Mouse (Mus musculus) erythroblast, embryonic 14.5 days (primary cell): Measurements from ENCODE around the gene Ghrl. TPM values are rescaled to one million over a fixed set of nuclear protein-coding genes. Genes with fewer than 3 reads are reported as not detected.

Source experiments
- H3K27me3 ChIP-seq: 2 replicates; pipeline ENCODE4 v1.6.1; 2012; ENCODE audit warnings: inconsistent platforms; ENCODE audit not compliant: control insufficient read depth
- H3K36me3 ChIP-seq: 2 replicates; pipeline ENCODE4 v1.6.1; 2012; ENCODE audit warnings: mild to moderate bottlenecking, inconsistent platforms; ENCODE audit not compliant: control insufficient read depth
- H3K4me1 ChIP-seq: 2 replicates; pipeline ENCODE4 v1.6.1; 2012; ENCODE audit warnings: inconsistent platforms; ENCODE audit not compliant: control insufficient read depth
- H3K4me3 ChIP-seq: replicated peaks from 2 replicates; pipeline ENCODE3; 2012; ENCODE audit warnings: moderate library complexity, mild to moderate bottlenecking, inconsistent platforms
- H3K9me3 ChIP-seq: 2 replicates; pipeline ENCODE4 v1.6.1; 2012; ENCODE audit warnings: low read length, inconsistent platforms, mixed read lengths; ENCODE audit not compliant: control insufficient read depth
- GATA1 ChIP-seq: IDR thresholded peaks from 2 replicates; pipeline ENCODE4 v1.6.1; 2012; ENCODE audit warnings: low read length, inconsistent platforms, mixed read lengths
- TAL1 ChIP-seq: IDR thresholded peaks from 3 replicates; pipeline ENCODE4 v1.6.1; 2012; ENCODE audit warnings: low read length, inconsistent platforms, mixed read lengths
- polyA plus RNA-seq: library from polyadenylated mRNA; stranded (reverse); fragments of >175 nt; gene quantifications from 2 replicates; pipeline ENCODE4 v1.2.3, GENCODE M21; 2012

Ghrl gene
- polyA plus RNA-seq, 1 experiment = not detected

DNA sequence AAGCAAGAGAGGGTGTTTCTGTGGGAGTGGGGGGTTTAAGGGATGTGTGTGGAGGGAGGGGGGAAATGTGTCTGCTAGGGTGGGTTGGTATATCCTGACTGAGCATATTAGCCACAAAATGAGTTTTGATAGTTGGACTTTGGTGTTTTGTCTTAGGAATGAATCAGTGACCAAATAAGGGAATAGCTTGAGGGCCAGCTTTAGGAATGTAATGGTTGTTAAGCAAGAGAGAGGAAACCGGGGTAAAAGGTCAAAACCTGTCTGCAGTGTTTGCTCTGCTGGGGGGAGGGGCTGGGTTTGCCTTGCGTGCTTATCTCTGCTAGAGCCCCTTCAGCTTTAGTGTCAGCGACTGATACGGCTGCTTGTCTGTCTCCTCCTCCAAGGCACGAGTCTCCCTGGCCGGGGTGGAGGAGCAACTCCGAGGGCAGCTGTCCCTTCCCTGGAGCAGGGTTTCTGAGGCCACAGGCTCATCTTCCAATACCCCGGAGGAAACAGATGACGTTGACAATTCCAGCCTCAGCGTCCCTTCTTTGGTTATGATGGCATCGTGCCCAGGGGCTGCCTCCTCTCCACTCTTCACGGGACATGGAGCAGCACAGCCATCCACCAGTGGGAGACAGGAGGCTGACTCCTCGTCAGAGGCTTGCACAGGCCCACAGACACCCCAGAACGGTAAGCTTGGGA, 29.1 kb downstream of the Ghrl start:
- Histone ChIP-seq H3K4me3 (peak overlapping the region; percentile 71), H3K27me3 (no peaks in the 10 kb centered on the region), H3K9me3 (no peaks in the 10 kb centered on the region), H3K4me1 (peaks cover 84% of the 10 kb centered on the region), H3K36me3 (peaks cover 70% of the 10 kb centered on the region)
- TF ChIP-seq GATA1 (peak; percentile 87), TAL1 (peak; percentile 73)

DNA sequence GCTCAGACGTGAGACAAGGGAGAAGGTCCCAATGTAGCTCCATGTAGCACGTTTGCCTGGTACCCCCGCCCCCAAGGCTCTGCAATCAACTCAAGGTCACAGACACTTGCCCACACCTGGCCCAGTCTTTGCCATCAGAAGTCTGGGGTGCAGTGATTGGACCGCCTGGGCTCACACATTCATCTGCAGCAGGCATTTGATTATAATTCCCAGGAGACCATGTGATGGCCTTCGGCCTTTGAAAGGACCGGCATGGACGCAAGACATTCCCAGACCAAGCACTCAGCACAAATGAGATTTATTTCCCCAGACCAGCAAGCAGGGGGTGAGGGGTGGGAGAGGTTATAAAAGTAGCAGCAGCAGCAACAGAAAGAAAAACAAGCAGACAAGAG, 29.7 kb downstream of the Ghrl start:
- peaks cover 66% of the 10 kb centered on the region for H3K36me3 ChIP-seq
- no peak for TF ChIP-seq GATA1
- no peak for TF ChIP-seq TAL1
- peaks cover 84% of the 10 kb centered on the region for H3K4me1 ChIP-seq
- H3K4me3 ChIP-seq = peak overlapping the region; percentile 71
- no peaks in the 10 kb centered on the region for H3K27me3 ChIP-seq
- no peaks in the 10 kb centered on the region for H3K9me3 ChIP-seq

GRCm38 (mm10) chr6:113686551-113687125, 33.0 kb downstream of the Ghrl start:
- H3K4me1 ChIP-seq = peaks cover 58% of the 10 kb centered on the region
- no peaks in the 10 kb centered on the region for H3K27me3 ChIP-seq
- no peaks in the 10 kb centered on the region for H3K9me3 ChIP-seq
- no peak overlapping the region for H3K4me3 ChIP-seq
- peaks cover 46% of the 10 kb centered on the region for H3K36me3 ChIP-seq
- no peak for TF ChIP-seq GATA1

GRCm38 (mm10) chr6:113683081-113683825, 36.4 kb downstream of the Ghrl start:
- Histone ChIP-seq H3K4me3 (no peak overlapping the region), H3K36me3 (peaks cover 50% of the 10 kb centered on the region), H3K9me3 (no peaks in the 10 kb centered on the region), H3K4me1 (peaks cover 36% of the 10 kb centered on the region), H3K27me3 (no peaks in the 10 kb centered on the region)
- TF ChIP-seq GATA1 = no peak
- no peak for TF ChIP-seq TAL1

GRCm38 (mm10) chr6:113681271-113681670, 38.4 kb downstream of the Ghrl start:
- H3K36me3 ChIP-seq = peaks cover 39% of the 10 kb centered on the region
- no peaks in the 10 kb centered on the region for H3K9me3 ChIP-seq
- no peak overlapping the region for H3K4me3 ChIP-seq
- no peaks in the 10 kb centered on the region for H3K27me3 ChIP-seq
- TF ChIP-seq GATA1 = no peak
- H3K4me1 ChIP-seq = peaks cover 20% of the 10 kb centered on the region

- H3K4me3 ChIP-seq = no peak overlapping the region
- no peaks in the 10 kb centered on the region for H3K27me3 ChIP-seq
- TF ChIP-seq GATA1 (no peak), TAL1 (no peak)
- peaks cover 11% of the 10 kb centered on the region for H3K4me1 ChIP-seq
- H3K9me3 ChIP-seq = no peaks in the 10 kb centered on the region
- H3K36me3 ChIP-seq = peaks cover 42% of the 10 kb centered on the region
Measured at GRCm38 (mm10) chr6:113679993-113680566, 39.6 kb downstream of the Ghrl start.

GRCm38 (mm10) chr6:113678246-113679012, 41.3 kb downstream of the Ghrl start:
- H3K36me3 ChIP-seq = peaks cover 44% of the 10 kb centered on the region
- no peaks in the 10 kb centered on the region for H3K27me3 ChIP-seq
- TF ChIP-seq GATA1 (no peak), TAL1 (no peak)
- H3K4me3 ChIP-seq = no peak overlapping the region
- peaks cover 12% of the 10 kb centered on the region for H3K4me1 ChIP-seq
- H3K9me3 ChIP-seq = no peaks in the 10 kb centered on the region

- H3K27me3 ChIP-seq = no peaks in the 10 kb centered on the region
- H3K36me3 ChIP-seq = peaks cover 51% of the 10 kb centered on the region
- peaks cover 12% of the 10 kb centered on the region for H3K4me1 ChIP-seq
- no peak overlapping the region for H3K4me3 ChIP-seq
- no peaks in the 10 kb centered on the region for H3K9me3 ChIP-seq
- TF ChIP-seq TAL1 (no peak), GATA1 (no peak)
Measured at GRCm38 (mm10) chr6:113677070-113677734, 42.5 kb downstream of the Ghrl start.
